Mouse (Mus musculus): ENCODE measurements at regions not wholly inside any gene's neighbourhood (a gene's known extent, or its start where the extent isn't known, plus 50 kb on each side); places are given as distances from the start of the nearest gene placed in this dataset.

DNA sequence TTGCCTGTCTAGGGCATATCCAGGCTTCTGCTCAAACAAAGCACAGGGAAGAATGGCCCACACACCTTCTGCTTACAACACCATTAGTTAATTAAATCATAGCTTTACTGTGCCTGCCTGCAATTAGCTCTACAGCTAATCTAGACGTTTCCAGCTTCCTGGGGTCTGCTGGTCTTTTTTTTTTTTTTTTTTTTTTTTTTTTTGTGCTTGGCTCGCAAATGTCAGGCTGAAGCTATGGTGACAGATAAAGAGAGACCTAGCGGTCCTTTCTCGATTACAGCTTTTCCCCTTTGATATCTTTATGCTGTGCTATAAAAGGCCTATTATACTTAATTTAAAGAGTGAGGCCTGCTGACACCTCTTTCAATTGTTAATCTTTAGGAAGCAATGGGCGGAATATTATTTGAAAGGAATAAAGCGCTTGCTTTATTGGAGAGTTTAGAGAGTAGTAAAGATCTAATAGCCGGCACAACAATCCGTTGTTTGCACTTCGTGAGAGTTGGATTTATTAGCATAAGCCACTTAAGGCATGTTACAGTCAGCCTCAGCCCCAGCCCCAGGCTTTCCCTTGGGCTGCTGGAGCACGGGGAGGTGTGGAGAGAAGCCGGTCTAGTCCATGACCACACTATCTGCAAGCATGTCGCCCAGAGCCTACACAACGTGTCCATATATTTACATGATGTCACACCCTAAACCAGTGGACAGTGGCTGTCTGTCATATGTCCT is 93.2 kb upstream of the Gpr12 start:
- no peak overlapping the region for H3K27ac ChIP-seq (ENCODE audit: low read length)
- TF ChIP-seq EP300 (IDR thresholded peaks at IDR 0.05) = no peak
- no peak for TF ChIP-seq CTCF (IDR thresholded peaks at IDR 0.05)
- no peaks in the 10 kb centered on the region for H3K36me3 ChIP-seq (ENCODE audit: insufficient read depth, low read length)
- DNase-seq (ENCODE audit: low spot score) = no peak
- H3K9me3 ChIP-seq (ENCODE audit: low read length) = no peaks in the 10 kb centered on the region
- no peaks in the 10 kb centered on the region for H3K27me3 ChIP-seq (replicated peaks; ENCODE audit: insufficient read depth, low read length)
- peaks cover 7% of the 10 kb centered on the region; the same call in 1 of the 2 replicates for H3K4me1 ChIP-seq (ENCODE audit: insufficient read depth, low read depth, low read length)
- H3K4me2 ChIP-seq (replicated peaks; ENCODE audit: low read depth, low read length) = no peak overlapping the region
- 62% methylated on average over 13 of the region's 13 CpGs for WGBS
- H3K9ac ChIP-seq (replicated peaks; ENCODE audit: low read depth) = no peak overlapping the region
- no peak overlapping the region for H3K4me3 ChIP-seq (ENCODE audit: low read depth, low read length)
- ATAC-seq = no peak

DNA sequence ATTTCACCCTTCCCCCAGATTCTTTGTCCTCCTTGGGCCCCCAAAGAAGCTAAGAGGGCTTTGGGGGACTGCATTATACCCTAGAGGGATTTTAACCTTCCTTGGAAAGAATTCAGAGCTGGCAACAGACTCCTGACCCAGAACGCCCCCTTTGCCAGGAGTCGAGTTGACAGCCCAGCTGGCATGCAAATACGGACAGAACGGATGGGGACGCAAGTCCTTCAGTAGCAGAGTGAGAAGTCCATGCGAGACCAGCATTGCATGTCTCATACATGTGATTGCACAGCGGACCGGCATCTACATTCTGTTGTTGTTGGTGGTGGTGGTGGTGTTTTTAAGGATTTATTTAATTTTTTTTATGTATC is 92.1 kb upstream of the Gpr12 start:
- WGBS = 70% methylated on average over 8 of the region's 8 CpGs

GRCm38 (mm10) chr5:146676470-146677150 is 91.6 kb upstream of the Gpr12 start:
- ATAC-seq = peak; percentile 86

More for the DNA sequence above, 92.1 kb upstream of the Gpr12 start:
- no peaks in the 10 kb centered on the region for H3K36me3 ChIP-seq (ENCODE audit: insufficient read depth, low read length)
- H3K27ac ChIP-seq (ENCODE audit: low read length) = no peak overlapping the region
- H3K9me3 ChIP-seq (ENCODE audit: low read length) = no peaks in the 10 kb centered on the region
- H3K27me3 ChIP-seq (replicated peaks; ENCODE audit: insufficient read depth, low read length) = no peaks in the 10 kb centered on the region
- no peak for ATAC-seq
- H3K4me1 ChIP-seq (ENCODE audit: insufficient read depth, low read depth, low read length) = peaks cover 7% of the 10 kb centered on the region; the same call in 1 of the 2 replicates
- no peak overlapping the region for H3K4me2 ChIP-seq (replicated peaks; ENCODE audit: low read depth, low read length)
- H3K9ac ChIP-seq (replicated peaks; ENCODE audit: low read depth) = no peak overlapping the region
- H3K4me3 ChIP-seq (ENCODE audit: low read depth, low read length) = no peak overlapping the region
- TF ChIP-seq CTCF (IDR thresholded peaks at IDR 0.05) (no peak), EP300 (IDR thresholded peaks at IDR 0.05) (no peak)
- DNase-seq (ENCODE audit: low spot score) = no peak

GRCm38 (mm10) chr5:146675887-146676277 is 90.8 kb upstream of the Gpr12 start:
- Histone ChIP-seq H3K9me3 (ENCODE audit: low read length) (no peaks in the 10 kb centered on the region), H3K36me3 (ENCODE audit: insufficient read depth, low read length) (no peaks in the 10 kb centered on the region), H3K9ac (replicated peaks; ENCODE audit: low read depth) (no peak overlapping the region), H3K27ac (ENCODE audit: low read length) (peak overlapping the region; percentile 73), H3K4me2 (replicated peaks; ENCODE audit: low read depth, low read length) (no peak overlapping the region), H3K4me1 (ENCODE audit: insufficient read depth, low read depth, low read length) (peaks cover 7% of the 10 kb centered on the region; the same call in 1 of the 2 replicates), H3K4me3 (ENCODE audit: low read depth, low read length) (no peak overlapping the region), H3K27me3 (replicated peaks; ENCODE audit: insufficient read depth, low read length) (no peaks in the 10 kb centered on the region)
- DNase-seq (ENCODE audit: low spot score) = no peak
- ATAC-seq = no peak
- WGBS = 72% methylated on average over 4 of the region's 4 CpGs
- TF ChIP-seq EP300 (IDR thresholded peaks at IDR 0.05) (no peak), CTCF (IDR thresholded peaks at IDR 0.05) (no peak)

More at GRCm38 (mm10) chr5:146676470-146677150, 91.6 kb upstream of the Gpr12 start:
- Histone ChIP-seq H3K9me3 (ENCODE audit: low read length) (no peaks in the 10 kb centered on the region), H3K4me1 (ENCODE audit: insufficient read depth, low read depth, low read length) (peaks cover 7% of the 10 kb centered on the region; the same call in 1 of the 2 replicates), H3K4me2 (replicated peaks; ENCODE audit: low read depth, low read length) (peak overlapping the region; percentile 27), H3K4me3 (ENCODE audit: low read depth, low read length) (no peak overlapping the region), H3K27ac (ENCODE audit: low read length) (peak overlapping the region; percentile 73), H3K9ac (replicated peaks; ENCODE audit: low read depth) (no peak overlapping the region), H3K27me3 (replicated peaks; ENCODE audit: insufficient read depth, low read length) (no peaks in the 10 kb centered on the region), H3K36me3 (ENCODE audit: insufficient read depth, low read length) (no peaks in the 10 kb centered on the region)
- WGBS = 19% methylated on average over 12 of the region's 12 CpGs
- no peak for TF ChIP-seq CTCF (IDR thresholded peaks at IDR 0.05)
- peak; percentile 72 for TF ChIP-seq EP300 (IDR thresholded peaks at IDR 0.05)
- peak; percentile 95 for DNase-seq (ENCODE audit: low spot score)

GRCm38 (mm10) chr5:146675006-146675886 is 90.2 kb upstream of the Gpr12 start:
- Histone ChIP-seq H3K9ac (replicated peaks; ENCODE audit: low read depth) (no peak overlapping the region), H3K4me1 (ENCODE audit: insufficient read depth, low read depth, low read length) (peaks cover 7% of the 10 kb centered on the region; the same call in 1 of the 2 replicates), H3K27me3 (replicated peaks; ENCODE audit: insufficient read depth, low read length) (no peaks in the 10 kb centered on the region), H3K4me3 (ENCODE audit: low read depth, low read length) (no peak overlapping the region), H3K4me2 (replicated peaks; ENCODE audit: low read depth, low read length) (no peak overlapping the region), H3K9me3 (ENCODE audit: low read length) (no peaks in the 10 kb centered on the region), H3K27ac (ENCODE audit: low read length) (peak overlapping the region; percentile 73), H3K36me3 (ENCODE audit: insufficient read depth, low read length) (no peaks in the 10 kb centered on the region)
- TF ChIP-seq EP300 (IDR thresholded peaks at IDR 0.05) (no peak), CTCF (IDR thresholded peaks at IDR 0.05) (peak; percentile 87)
- DNase-seq (ENCODE audit: low spot score) = peak; percentile 87
- ATAC-seq = peak; percentile 73
- WGBS = 12% methylated on average over 19 of the region's 19 CpGs

DNA sequence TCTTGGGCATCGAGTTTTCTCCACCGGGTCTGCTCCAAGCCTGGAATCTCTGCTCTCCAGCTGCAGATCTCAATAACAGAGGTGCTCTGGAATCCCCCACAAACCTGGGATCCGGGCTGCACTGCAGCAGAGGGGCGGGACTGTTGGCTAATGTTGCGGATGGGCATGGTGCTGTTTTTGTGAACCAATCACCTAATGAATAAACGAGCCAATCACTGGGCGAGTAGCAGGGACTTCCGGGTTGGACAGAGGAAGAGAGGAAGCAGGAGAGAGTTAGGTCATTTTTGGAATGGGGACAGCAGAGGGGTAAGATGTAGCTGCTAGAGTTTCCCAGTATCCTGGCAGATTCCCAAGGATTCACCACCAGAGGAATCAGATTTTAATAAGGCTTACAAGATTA is 76.7 kb upstream of the Gpr12 start:
- WGBS = 67% methylated on average over 8 of the region's 8 CpGs
- no peak for TF ChIP-seq CTCF (IDR thresholded peaks at IDR 0.05)
- no peak for TF ChIP-seq EP300 (IDR thresholded peaks at IDR 0.05)
- ATAC-seq = no peak

More for the DNA sequence above, 76.7 kb upstream of the Gpr12 start:
- Histone ChIP-seq H3K4me2 (replicated peaks; ENCODE audit: low read depth, low read length) (no peak overlapping the region), H3K9ac (replicated peaks; ENCODE audit: low read depth) (no peak overlapping the region), H3K36me3 (ENCODE audit: insufficient read depth, low read length) (no peaks in the 10 kb centered on the region), H3K27ac (ENCODE audit: low read length) (no peak overlapping the region), H3K4me3 (ENCODE audit: low read depth, low read length) (no peak overlapping the region), H3K4me1 (ENCODE audit: insufficient read depth, low read depth, low read length) (no peaks in the 10 kb centered on the region), H3K27me3 (replicated peaks; ENCODE audit: insufficient read depth, low read length) (no peaks in the 10 kb centered on the region), H3K9me3 (ENCODE audit: low read length) (no peaks in the 10 kb centered on the region)
- DNase-seq (ENCODE audit: low spot score) = no peak
